Mouse (Mus musculus) midbrain, embryonic 14.5 days (tissue): ENCODE results near the gene Syt17. TPM values are rescaled to one million over a fixed set of nuclear protein-coding genes. Genes with fewer than 3 reads are reported as not detected.
"Not testable (repeated sequence)": the region's sequence is repeated elsewhere in the genome, so short reads cannot be mapped to it uniquely, and the experiment has no call there.

Experiments used
- ATAC-seq: fragments of 200-750 bp; cut with Nextera tagmentation; 2 replicates; pipeline ENCODE4 v1.8.0; 2017; ENCODE audit warnings: moderate number of reproducible peaks, moderate library complexity; ENCODE audit not compliant: low FRiP score, low TSS enrichment
- DNase-seq: peaks from one replicate; pipeline ENCODE4 v3.0.0-alpha.2; 2015
- H3K27ac ChIP-seq: fragments of 300-500 bp; sonication (generic); replicated peaks from 2 replicates; pipeline ENCODE4 v1.5.1; 2014; ENCODE audit warnings: mild to moderate bottlenecking, low read depth, low read length, moderate library complexity
- H3K27me3 ChIP-seq: fragments of 300-500 bp; sonication (generic); 2 replicates; pipeline ENCODE4 v1.6.1; 2014; ENCODE audit warnings: low read length, control low read depth, mixed read lengths; ENCODE audit not compliant: control insufficient read depth, insufficient read depth
- H3K36me3 ChIP-seq: fragments of 300-500 bp; sonication (generic); 2 replicates; pipeline ENCODE4 v1.6.1; 2014; ENCODE audit warnings: low read length, control low read depth; ENCODE audit not compliant: control insufficient read depth, insufficient read depth
- H3K4me1 ChIP-seq: fragments of 300-500 bp; sonication (generic); 2 replicates; pipeline ENCODE4 v1.6.1; 2014; ENCODE audit warnings: mild to moderate bottlenecking, antibody characterized with exemption, low read length, control low read depth; ENCODE audit not compliant: control insufficient read depth, insufficient read depth
- H3K4me2 ChIP-seq: fragments of 300-500 bp; sonication (generic); 2 replicates; pipeline ENCODE4 v1.6.1; 2014; ENCODE audit warnings: mild to moderate bottlenecking, low read length, moderate library complexity
- H3K4me3 ChIP-seq: fragments of 300-500 bp; sonication (generic); replicated peaks from 2 replicates; pipeline ENCODE4 v1.5.1; 2014; ENCODE audit warnings: low read depth, low read length
- H3K9ac ChIP-seq: fragments of 300-500 bp; sonication (generic); replicated peaks from 2 replicates; pipeline ENCODE4 v1.6.1; 2014; ENCODE audit warnings: mild to moderate bottlenecking, low read length, moderate library complexity
- H3K9me3 ChIP-seq: fragments of 300-500 bp; sonication (generic); 2 replicates; pipeline ENCODE4 v1.6.1; 2016; ENCODE audit warnings: low read length, control low read depth, mixed read lengths; ENCODE audit not compliant: control insufficient read depth
- WGBS: fragments of 180-500 bp; shearing (Covaris S2); extraction: QIAGEN DNeasy Blood & Tissue Kit; methylation state at CpG from one replicate; pipeline ENCODE4 v1.1.7; 2014; 5-methylcytosine and 5-hydroxymethylcytosine counted together
- polyA plus RNA-seq: library from polyadenylated mRNA; unstranded; fragments of >200 nt; fragmentation: Nextera tagmentation; extraction: Ambion mirVana; gene quantifications from 2 replicates; pipeline ENCODE4 v1.2.1, GENCODE M21; 2014

Gene Syt17
- polyA plus RNA-seq, 1 experiment from 2014 or later: 12.4 TPM

- Histone ChIP-seq H3K27ac (no peak overlapping the region), H3K4me3 (no peak overlapping the region), H3K9me3 (no peaks in the 10 kb centered on the region), H3K4me2 (no peak overlapping the region), H3K9ac (no peak overlapping the region), H3K4me1 (no peaks in the 10 kb centered on the region), H3K27me3 (no peaks in the 10 kb centered on the region), H3K36me3 (no peaks in the 10 kb centered on the region)
- DNase-seq (no peak), ATAC-seq (no peak)
- WGBS: 55% methylated on average over 3 of the region's 3 CpGs
These were observed 89.0 kb downstream of the Syt17 start for GRCm38 (mm10) chr7:118358977-118359376.

- not testable (repeated sequence) for H3K9me3 ChIP-seq, H3K27me3 ChIP-seq, H3K4me3 ChIP-seq, ATAC-seq, H3K4me2 ChIP-seq, H3K9ac ChIP-seq, H3K36me3 ChIP-seq, H3K27ac ChIP-seq, DNase-seq, H3K4me1 ChIP-seq
- WGBS: 69% methylated on average over 8 of the region's 8 CpGs
These were observed 91.5 kb downstream of the Syt17 start for GRCm38 (mm10) chr7:118356410-118357005.

- WGBS: 82% methylated on average over 2 of the region's 2 CpGs
- no peaks in the 10 kb centered on the region for H3K36me3 ChIP-seq
- no peak overlapping the region for H3K9ac ChIP-seq
These were observed 97.2 kb downstream of the Syt17 start for GRCm38 (mm10) chr7:118350840-118351239.

DNA sequence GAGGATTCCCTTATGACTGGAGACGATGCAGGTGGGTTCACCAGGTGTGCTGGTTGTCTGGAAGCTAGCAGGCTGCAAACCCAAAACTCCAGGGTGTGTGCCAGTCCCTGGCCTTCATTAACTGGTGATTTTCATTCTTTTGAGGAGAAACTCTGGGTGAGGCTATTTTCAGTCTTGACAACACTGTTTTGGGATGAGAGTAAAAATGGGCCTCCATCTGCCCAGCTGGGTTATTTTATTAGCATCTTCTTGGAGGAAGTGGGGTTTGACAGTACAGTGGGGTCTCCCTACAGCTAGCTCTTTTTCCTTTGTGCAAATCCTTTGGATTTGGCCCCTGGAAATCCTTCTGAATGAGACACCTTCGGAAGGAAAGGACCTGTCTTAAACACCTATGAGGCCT, 101.1 kb downstream of the Syt17 start:
- no peak overlapping the region for H3K4me3 ChIP-seq
- H3K4me2 ChIP-seq: no peak overlapping the region
- no peak overlapping the region for H3K27ac ChIP-seq
- no peaks in the 10 kb centered on the region for H3K27me3 ChIP-seq
- no peaks in the 10 kb centered on the region for H3K36me3 ChIP-seq
- ATAC-seq (no peak), DNase-seq (no peak)
- H3K4me1 ChIP-seq: no peaks in the 10 kb centered on the region
- no peak overlapping the region for H3K9ac ChIP-seq
- H3K9me3 ChIP-seq: no peaks in the 10 kb centered on the region
- 78% methylated on average over 2 of the region's 2 CpGs for WGBS

More at GRCm38 (mm10) chr7:118350840-118351239, 97.2 kb downstream of the Syt17 start:
- ATAC-seq: no peak
- Histone ChIP-seq H3K27me3 (no peaks in the 10 kb centered on the region), H3K9me3 (no peaks in the 10 kb centered on the region), H3K4me1 (no peaks in the 10 kb centered on the region), H3K4me2 (no peak overlapping the region), H3K27ac (no peak overlapping the region), H3K4me3 (no peak overlapping the region)
- DNase-seq: no peak

- no peak for ATAC-seq
- no peak for DNase-seq
- no peak overlapping the region for H3K9ac ChIP-seq
These were observed 101.6 kb downstream of the Syt17 start for GRCm38 (mm10) chr7:118346432-118346831.

GRCm38 (mm10) chr7:118345396-118345795, 102.6 kb downstream of the Syt17 start:
- Histone ChIP-seq H3K9me3 (no peaks in the 10 kb centered on the region), H3K27ac (no peak overlapping the region), H3K9ac (no peak overlapping the region), H3K4me3 (no peak overlapping the region), H3K27me3 (no peaks in the 10 kb centered on the region), H3K36me3 (no peaks in the 10 kb centered on the region), H3K4me1 (no peaks in the 10 kb centered on the region), H3K4me2 (no peak overlapping the region)
- WGBS: 73% methylated on average over 3 of the region's 3 CpGs
- ATAC-seq (no peak), DNase-seq (no peak)

More at GRCm38 (mm10) chr7:118346432-118346831, 101.6 kb downstream of the Syt17 start:
- Histone ChIP-seq H3K36me3 (no peaks in the 10 kb centered on the region), H3K27ac (no peak overlapping the region), H3K4me3 (no peak overlapping the region), H3K9me3 (no peaks in the 10 kb centered on the region), H3K4me1 (no peaks in the 10 kb centered on the region), H3K4me2 (no peak overlapping the region), H3K27me3 (no peaks in the 10 kb centered on the region)
- WGBS: 77% methylated on average over 2 of the region's 2 CpGs

DNA sequence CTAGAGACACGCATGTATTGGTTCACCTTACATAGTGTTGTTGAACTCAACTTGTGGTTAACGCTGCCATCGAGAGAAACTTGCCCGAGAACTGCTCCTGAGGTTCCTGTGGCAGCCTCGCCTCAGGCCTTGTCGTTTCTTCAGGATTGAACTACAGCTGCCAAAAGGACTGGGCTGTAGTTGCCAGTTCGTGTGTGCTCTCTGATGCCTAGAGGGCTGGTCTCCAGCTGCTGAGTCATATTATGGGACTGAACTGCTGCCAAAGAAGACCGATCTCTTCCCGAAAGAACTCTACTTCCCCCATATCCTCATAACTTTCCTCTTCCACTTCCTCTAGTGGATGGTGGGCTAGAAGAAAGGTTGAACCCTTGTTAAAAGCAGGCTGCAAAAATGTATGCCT, 103.3 kb downstream of the Syt17 start:
- H3K4me3 ChIP-seq: no peak overlapping the region
- no peak overlapping the region for H3K27ac ChIP-seq
- no peak overlapping the region for H3K9ac ChIP-seq
- no peaks in the 10 kb centered on the region for H3K4me1 ChIP-seq
- no peak overlapping the region for H3K4me2 ChIP-seq
- no peaks in the 10 kb centered on the region for H3K36me3 ChIP-seq
- H3K27me3 ChIP-seq: no peaks in the 10 kb centered on the region
- 89% methylated on average over 9 of the region's 9 CpGs for WGBS
- H3K9me3 ChIP-seq: no peaks in the 10 kb centered on the region
- DNase-seq (no peak), ATAC-seq (no peak)

Other genes with a start within 250 kb of the Syt17 start
- gene Smg1, start 204.6 kb downstream of the Syt17 start, polyA plus RNA-seq: 31.7 and 38.4 TPM in 2 replicates
- gene Itpripl2, start 43.8 kb upstream of the Syt17 start, polyA plus RNA-seq: 0.28 and 0.63 TPM in 2 replicates
- 93.7 and 103 TPM in 2 replicates for gene Coq7, start 85.1 kb upstream of the Syt17 start, polyA plus RNA-seq
- 4.3 and 5.9 TPM in 2 replicates for gene Tmc7, start 136.5 kb upstream of the Syt17 start, polyA plus RNA-seq
- 0.15 and 0.28 TPM in 2 replicates for gene Tmc5, start 149.1 kb upstream of the Syt17 start, polyA plus RNA-seq